Comparison of ENCODE assay signal across 18 mouse cellular contexts in genomic region chr1:78337726-78338125, GRCm38 (mm10). TPM values are rescaled to one million over a fixed set of nuclear protein-coding genes. Genes with fewer than 3 reads are reported as not detected.
DNase-seq lines count a peak whose midpoint lies in the region; ATAC-seq and TF ChIP-seq lines count a peak whose summit lies in the region.
"Had no signal": no experiment of that assay in that cellular context is flagged by ENCODE, and none has a peak within 500 bp of the region (broad histone marks: within the 10 kb centered on the region; RNA-seq: fewer than 3 reads in every experiment).

No protein-coding gene starts in this region.

- no peak overlapping the region for H3K4me3 ChIP-seq in embryonic facial prominence, embryonic 13.5 days
- no peak overlapping the region for H3K4me3 ChIP-seq in embryonic facial prominence, embryonic 10.5 days
- H3K4me3 ChIP-seq in intestine, embryonic 14.5 days (ENCODE audit: low read depth, low read length): no peak overlapping the region
- no peak overlapping the region for H3K4me3 ChIP-seq in intestine, embryonic 16.5 days (ENCODE audit: low read length)
- no peak overlapping the region for H3K4me3 ChIP-seq in lung, embryonic 14.5 days (ENCODE audit: low read depth, low read length)
- H3K4me3 ChIP-seq in stomach, embryonic 15.5 days (replicated peaks): no peak overlapping the region
- H3K4me3 ChIP-seq: heart, embryonic 10.5 days; liver, embryonic 12.5 days had no signal

- TF ChIP-seq CTCF in lung, embryonic 14.5 days (IDR thresholded peaks at IDR 0.05; ENCODE audit: low read depth): no peak

- ATAC-seq in embryonic facial prominence, embryonic 13.5 days (ENCODE audit: insufficient number of reproducible peaks, insufficient read depth, low FRiP score, low TSS enrichment, low read depth): no peak
- ATAC-seq in intestine, embryonic 14.5 days (replicated peaks; ENCODE audit: low FRiP score, low TSS enrichment, low read depth): peak; percentile 47; the same call in 1 of the 2 replicates
- ATAC-seq in intestine, embryonic 16.5 days: no peak
- no peak; the same call in 1 of the 2 replicates for ATAC-seq in lung, embryonic 14.5 days (ENCODE audit: insufficient read depth)
- no peak for ATAC-seq in stomach, embryonic 15.5 days (ENCODE audit: insufficient read depth, low FRiP score, low read depth)
- ATAC-seq: CD4-positive, CD25-positive, alpha-beta regulatory T cell, adult 4 months; liver, embryonic 12.5 days had no signal

- 67% methylated on average over 7 of the region's 7 CpGs for WGBS in embryonic facial prominence, embryonic 13.5 days
- 90% methylated on average over 7 of the region's 7 CpGs for WGBS in embryonic facial prominence, embryonic 10.5 days
- 48% methylated on average over 7 of the region's 7 CpGs for WGBS in intestine, embryonic 14.5 days
- WGBS in intestine, embryonic 16.5 days: 59% methylated on average over 7 of the region's 7 CpGs
- WGBS in lung, embryonic 14.5 days: 32% methylated on average over 7 of the region's 7 CpGs
- WGBS in stomach, embryonic 15.5 days: 42% methylated on average over 7 of the region's 7 CpGs

- no peaks in the 10 kb centered on the region for H3K27me3 ChIP-seq in embryonic facial prominence, embryonic 13.5 days
- no peaks in the 10 kb centered on the region for H3K27me3 ChIP-seq in embryonic facial prominence, embryonic 10.5 days (replicated peaks; ENCODE audit: low read depth, poor library complexity, severe bottlenecking)
- no peaks in the 10 kb centered on the region for H3K27me3 ChIP-seq in intestine, embryonic 14.5 days (replicated peaks; ENCODE audit: control insufficient read depth, insufficient read depth, low read length)
- no peaks in the 10 kb centered on the region for H3K27me3 ChIP-seq in intestine, embryonic 16.5 days (replicated peaks; ENCODE audit: control insufficient read depth, insufficient read depth, low read length)
- no peaks in the 10 kb centered on the region for H3K27me3 ChIP-seq in lung, embryonic 14.5 days (ENCODE audit: insufficient read depth, low read length)
- no peaks in the 10 kb centered on the region for H3K27me3 ChIP-seq in stomach, embryonic 15.5 days (replicated peaks)
- H3K27me3 ChIP-seq: liver, embryonic 12.5 days had no signal

- peak overlapping the region; percentile 12; the same call in 1 of the 2 replicates for H3K27ac ChIP-seq in embryonic facial prominence, embryonic 13.5 days
- H3K27ac ChIP-seq in embryonic facial prominence, embryonic 10.5 days (replicated peaks): no peak overlapping the region
- H3K27ac ChIP-seq in intestine, embryonic 14.5 days (ENCODE audit: low read depth): no peak overlapping the region
- H3K27ac ChIP-seq in intestine, embryonic 16.5 days (ENCODE audit: low read length): no peak overlapping the region
- H3K27ac ChIP-seq in lung, embryonic 14.5 days (ENCODE audit: low read depth): peak overlapping the region; percentile 56; the same call in 1 of the 2 replicates
- H3K27ac ChIP-seq in stomach, embryonic 15.5 days: peak overlapping the region; percentile 46; the same call in 1 of the 2 replicates
- H3K27ac ChIP-seq: heart, embryonic 10.5 days; liver, embryonic 12.5 days had no signal

- H3K4me2 ChIP-seq in embryonic facial prominence, embryonic 13.5 days: peak overlapping the region; percentile 21
- peak overlapping the region; percentile 9; the same call in 1 of the 2 replicates for H3K4me2 ChIP-seq in intestine, embryonic 14.5 days (ENCODE audit: low read length)
- no peak overlapping the region for H3K4me2 ChIP-seq in intestine, embryonic 16.5 days (ENCODE audit: low read depth, low read length)
- H3K4me2 ChIP-seq in lung, embryonic 14.5 days: peak overlapping the region; percentile 14; the same call in 1 of the 2 replicates
- H3K4me2 ChIP-seq in stomach, embryonic 15.5 days: 0 out of 2 replicates have a peak overlapping the region, but pooled peaks have one; percentile 11
- H3K4me2 ChIP-seq: liver, embryonic 12.5 days; midbrain, embryonic 11.5 days had no signal

- no peak overlapping the region for H3K9ac ChIP-seq in embryonic facial prominence, embryonic 13.5 days
- H3K9ac ChIP-seq in intestine, embryonic 14.5 days (ENCODE audit: low read length): no peak overlapping the region
- H3K9ac ChIP-seq in intestine, embryonic 16.5 days (ENCODE audit: low read depth, low read length): no peak overlapping the region
- H3K9ac ChIP-seq in lung, embryonic 14.5 days: no peak overlapping the region
- no peak overlapping the region for H3K9ac ChIP-seq in stomach, embryonic 15.5 days
- H3K9ac ChIP-seq: liver, embryonic 12.5 days had no signal

- no peaks in the 10 kb centered on the region for H3K9me3 ChIP-seq in embryonic facial prominence, embryonic 13.5 days
- no peaks in the 10 kb centered on the region for H3K9me3 ChIP-seq in embryonic facial prominence, embryonic 10.5 days
- no peaks in the 10 kb centered on the region for H3K9me3 ChIP-seq in intestine, embryonic 14.5 days (ENCODE audit: control insufficient read depth, low read length)
- H3K9me3 ChIP-seq in intestine, embryonic 16.5 days (ENCODE audit: control insufficient read depth, low read length): no peaks in the 10 kb centered on the region
- H3K9me3 ChIP-seq in lung, embryonic 14.5 days (ENCODE audit: low read depth, low read length): no peaks in the 10 kb centered on the region
- no peaks in the 10 kb centered on the region for H3K9me3 ChIP-seq in stomach, embryonic 15.5 days
- H3K9me3 ChIP-seq: heart, embryonic 10.5 days; liver, embryonic 12.5 days had no signal

- no peak for DNase-seq in embryonic facial prominence, embryonic 10.5 days (ENCODE audit: low spot score)
- no peak for DNase-seq in intestine, embryonic 14.5 days (ENCODE audit: low spot score)
- DNase-seq in lung, embryonic 14.5 days: no peak
- no peak for DNase-seq in lung, postnatal 25 days (ENCODE audit: low spot score)
- DNase-seq in urinary bladder, postnatal 10 days (ENCODE audit: low spot score): no peak
- DNase-seq: adrenal gland, postnatal 36 days; cerebellum, adult 8-10 months; gastrocnemius, postnatal 36 days; kidney, adult 18-20 months; thymus, adult 2 months had no signal

- H3K36me3 ChIP-seq in embryonic facial prominence, embryonic 13.5 days: no peaks in the 10 kb centered on the region
- H3K36me3 ChIP-seq in embryonic facial prominence, embryonic 10.5 days (replicated peaks): no peaks in the 10 kb centered on the region
- no peaks in the 10 kb centered on the region for H3K36me3 ChIP-seq in intestine, embryonic 14.5 days (ENCODE audit: control insufficient read depth, insufficient read depth, low read length)
- no peaks in the 10 kb centered on the region for H3K36me3 ChIP-seq in intestine, embryonic 16.5 days (ENCODE audit: control insufficient read depth, insufficient read depth, low read length)
- no peaks in the 10 kb centered on the region for H3K36me3 ChIP-seq in lung, embryonic 14.5 days (ENCODE audit: insufficient read depth)
- H3K36me3 ChIP-seq in stomach, embryonic 15.5 days: no peaks in the 10 kb centered on the region
- H3K36me3 ChIP-seq: G1E; heart, embryonic 10.5 days; liver, embryonic 12.5 days had no signal

- H3K4me1 ChIP-seq in embryonic facial prominence, embryonic 13.5 days: peaks cover 35% of the 10 kb centered on the region
- peaks cover 13% of the 10 kb centered on the region; the same call in 1 of the 2 replicates for H3K4me1 ChIP-seq in embryonic facial prominence, embryonic 10.5 days
- H3K4me1 ChIP-seq in intestine, embryonic 14.5 days (replicated peaks; ENCODE audit: control insufficient read depth, insufficient read depth, low read length): 0 out of 2 replicates have a peak, but pooled peaks cover 3% of the 10 kb centered on the region
- H3K4me1 ChIP-seq in intestine, embryonic 16.5 days (ENCODE audit: control insufficient read depth, insufficient read depth, low read length): peaks cover 5% of the 10 kb centered on the region; the same call in 1 of the 2 replicates
- 0 out of 2 replicates have a peak, but pooled peaks cover 5% of the 10 kb centered on the region for H3K4me1 ChIP-seq in lung, embryonic 14.5 days (ENCODE audit: insufficient read depth)
- no peaks in the 10 kb centered on the region for H3K4me1 ChIP-seq in stomach, embryonic 15.5 days
- H3K4me1 ChIP-seq: liver, embryonic 12.5 days had no signal

RNA-seq across cellular contexts. Expression of gene Sgpp2, which starts 27.6 kb away (rescaled TPM):
- 4.3 and 4.9 TPM in 2 replicates for polyA plus RNA-seq in embryonic facial prominence, embryonic 13.5 days (2015; fragmentation: Nextera tagmentation; extraction: Ambion mirVana)
- polyA plus RNA-seq in embryonic facial prominence, embryonic 10.5 days (2016; fragmentation: Nextera tagmentation; extraction: Ambion mirVana): 5.6 and 9.0 TPM in 2 replicates
- 37.8 and 43.2 TPM in 2 replicates for polyA plus RNA-seq in intestine, embryonic 14.5 days (2014; fragmentation: Nextera tagmentation; extraction: Ambion mirVana)
- 46.4 and 48.0 TPM in 2 replicates for polyA plus RNA-seq in intestine, embryonic 16.5 days (2015; fragmentation: Nextera tagmentation; extraction: Ambion mirVana)
- 1.0 and 1.1 TPM in 2 replicates for polyA plus RNA-seq in lung, embryonic 14.5 days (2014; fragmentation: Nextera tagmentation; extraction: Ambion mirVana)
- 19.5 and 22.5 TPM in 2 replicates for polyA plus RNA-seq in stomach, embryonic 15.5 days (2015; fragmentation: Nextera tagmentation; extraction: Ambion mirVana)
- polyA plus RNA-seq: G1E had no signal

Comparison
In these comparisons a context has a peak if more than half of its experiments do, and no peak if none do; other contexts are left out.
1. H3K27ac ChIP-seq: peak in embryonic facial prominence, embryonic 13.5 days (single experiment), lung, embryonic 14.5 days (single experiment) and stomach, embryonic 15.5 days (single experiment); none in embryonic facial prominence, embryonic 10.5 days (single experiment), intestine, embryonic 14.5 days (single experiment) and intestine, embryonic 16.5 days (single experiment).